Mouse (Mus musculus) hindbrain, embryonic 14.5 days (tissue): ENCODE measurements at regions not wholly inside any gene's neighbourhood (a gene's known extent, or its start where the extent isn't known, plus 50 kb on each side); places are given as distances from the start of the nearest gene placed in this dataset.

Source experiments
- ATAC-seq: fragments of 200-750 bp; cut with Nextera tagmentation; 2 replicates; pipeline ENCODE4 v1.8.0; 2017; ENCODE audit warnings: moderate number of reproducible peaks, mild to moderate bottlenecking, moderate TSS enrichment, moderate library complexity; ENCODE audit not compliant: low FRiP score
- DNase-seq: peaks from one replicate; pipeline ENCODE4 v3.0.0-alpha.2; 2015; ENCODE audit warnings: low spot score
- H3K27ac ChIP-seq: fragments of 300-500 bp; sonication (generic); 2 replicates; pipeline ENCODE4 v1.5.1; 2014; ENCODE audit warnings: mild to moderate bottlenecking, moderate library complexity
- H3K27me3 ChIP-seq: fragments of 300-500 bp; sonication (generic); 2 replicates; pipeline ENCODE4 v1.6.1; 2014; ENCODE audit warnings: mild to moderate bottlenecking, low read length, mixed read lengths; ENCODE audit not compliant: control insufficient read depth, insufficient read depth
- H3K36me3 ChIP-seq: fragments of 300-500 bp; sonication (generic); replicated peaks from 2 replicates; pipeline ENCODE4 v1.6.1; 2014; ENCODE audit not compliant: control insufficient read depth, insufficient read depth
- H3K4me1 ChIP-seq: fragments of 300-500 bp; sonication (generic); replicated peaks from 2 replicates; pipeline ENCODE4 v1.6.1; 2014; ENCODE audit warnings: antibody characterized with exemption, low read length, mixed read lengths; ENCODE audit not compliant: control insufficient read depth, insufficient read depth
- H3K4me2 ChIP-seq: fragments of 300-500 bp; sonication (generic); replicated peaks from 2 replicates; pipeline ENCODE4 v1.6.1; 2014; ENCODE audit warnings: mild to moderate bottlenecking, moderate library complexity
- H3K4me3 ChIP-seq: fragments of 300-500 bp; sonication (generic); replicated peaks from 2 replicates; pipeline ENCODE4 v1.5.1; 2014; ENCODE audit warnings: mild to moderate bottlenecking, low read length
- H3K9ac ChIP-seq: fragments of 300-500 bp; sonication (generic); 2 replicates; pipeline ENCODE4 v1.6.1; 2014
- H3K9me3 ChIP-seq: fragments of 300-500 bp; sonication (generic); 2 replicates; pipeline ENCODE4 v1.6.1; 2016; ENCODE audit warnings: low read length; ENCODE audit not compliant: control insufficient read depth
- WGBS: fragments of 180-500 bp; shearing (Covaris S2); extraction: QIAGEN DNeasy Blood & Tissue Kit; methylation state at CpG from one replicate; pipeline ENCODE4 v1.1.7; 2014; 5-methylcytosine and 5-hydroxymethylcytosine counted together

DNA sequence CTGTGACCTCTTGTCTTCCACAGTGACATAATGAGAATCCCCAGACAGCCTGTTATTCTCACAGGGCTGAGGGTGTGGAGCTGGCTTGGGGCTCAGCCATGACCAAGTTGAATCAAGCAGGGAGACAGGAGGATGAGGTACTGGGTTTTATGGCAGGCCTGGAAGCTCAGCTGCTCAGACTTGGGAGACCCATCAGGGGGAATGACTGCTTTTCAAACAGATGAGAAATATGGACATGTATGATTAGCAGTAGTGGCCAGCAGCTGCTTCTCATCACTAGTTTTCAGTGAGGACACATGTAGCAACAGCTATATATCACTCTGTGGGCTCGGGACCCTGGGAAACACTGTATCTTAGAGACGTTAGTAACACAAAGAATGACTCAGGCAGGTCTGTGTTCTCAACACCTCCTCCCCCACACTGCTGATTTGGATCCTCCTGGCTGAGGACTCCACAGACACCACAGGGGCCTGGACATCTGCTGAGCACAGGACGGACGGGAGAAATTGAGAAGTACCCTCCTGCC, 87.9 kb downstream of the Cops8 start:
- Histone ChIP-seq H3K27ac (no peak overlapping the region), H3K27me3 (no peaks in the 10 kb centered on the region), H3K4me1 (no peaks in the 10 kb centered on the region), H3K9ac (no peak overlapping the region), H3K4me3 (no peak overlapping the region), H3K36me3 (no peaks in the 10 kb centered on the region), H3K9me3 (no peaks in the 10 kb centered on the region), H3K4me2 (no peak overlapping the region)
- DNase-seq = no peak
- WGBS = 55% methylated on average over 4 of the region's 4 CpGs
- ATAC-seq = no peak

DNA sequence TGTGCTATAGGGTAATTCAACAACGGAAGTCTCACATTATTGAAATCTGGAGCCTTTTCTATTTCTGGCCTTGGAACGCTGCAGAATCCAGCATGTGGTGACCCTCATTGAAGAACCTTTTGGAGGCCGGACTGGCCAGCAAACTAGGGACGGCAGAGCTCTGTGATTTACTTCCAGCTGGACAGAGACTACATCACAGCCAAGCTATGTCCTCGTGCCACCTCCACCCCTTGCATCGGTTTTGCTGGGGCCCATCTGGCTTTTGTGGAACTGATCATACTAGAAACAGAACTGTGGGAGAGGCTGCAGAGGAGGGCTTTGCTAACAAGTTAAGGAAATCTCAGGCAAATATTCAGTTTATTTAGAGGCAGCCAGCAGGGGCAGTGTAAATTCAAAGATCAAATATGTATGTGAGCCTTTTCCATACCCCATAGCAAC, 88.4 kb downstream of the Cops8 start:
- ATAC-seq = no peak
- WGBS = 74% methylated on average over 6 of the region's 6 CpGs

GRCm38 (mm10) chr1:90692851-90693250, 90.1 kb downstream of the Cops8 start:
- Histone ChIP-seq H3K27ac (no peak overlapping the region), H3K4me3 (no peak overlapping the region), H3K9ac (no peak overlapping the region), H3K36me3 (no peaks in the 10 kb centered on the region), H3K4me2 (no peak overlapping the region), H3K4me1 (no peaks in the 10 kb centered on the region), H3K27me3 (no peaks in the 10 kb centered on the region), H3K9me3 (no peaks in the 10 kb centered on the region)
- ATAC-seq (no peak), DNase-seq (no peak)
- 73% methylated on average over 1 of the region's 1 CpGs for WGBS

More for the DNA sequence above, 88.4 kb downstream of the Cops8 start:
- no peaks in the 10 kb centered on the region for H3K36me3 ChIP-seq
- H3K27me3 ChIP-seq = no peaks in the 10 kb centered on the region
- no peak overlapping the region for H3K4me2 ChIP-seq
- no peak overlapping the region for H3K9ac ChIP-seq
- no peak overlapping the region for H3K27ac ChIP-seq
- H3K4me1 ChIP-seq = no peaks in the 10 kb centered on the region
- no peak overlapping the region for H3K4me3 ChIP-seq
- H3K9me3 ChIP-seq = no peaks in the 10 kb centered on the region
- DNase-seq = no peak

DNA sequence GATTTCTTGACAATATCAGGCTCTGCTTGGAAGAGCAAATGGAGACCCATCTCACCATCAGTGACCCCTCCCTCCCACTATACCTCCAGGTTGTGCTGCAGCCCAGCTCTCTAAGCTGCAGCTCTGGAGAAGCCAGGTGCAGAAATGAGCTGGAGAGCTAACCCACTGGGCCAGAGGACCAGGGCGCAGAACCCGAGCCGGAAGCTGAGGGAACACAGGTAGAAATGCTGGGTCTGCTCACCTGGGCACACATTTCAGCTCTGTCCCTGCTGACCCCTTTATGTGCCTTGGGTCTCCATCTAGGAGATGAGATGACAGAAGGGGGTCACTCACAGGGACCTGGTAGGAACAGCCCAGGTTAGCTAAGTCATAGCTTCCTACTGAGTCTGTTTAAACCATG, 92.0 kb downstream of the Cops8 start:
- Histone ChIP-seq H3K36me3 (no peaks in the 10 kb centered on the region), H3K4me3 (no peak overlapping the region), H3K9ac (no peak overlapping the region), H3K4me1 (no peaks in the 10 kb centered on the region), H3K27me3 (no peaks in the 10 kb centered on the region), H3K27ac (no peak overlapping the region), H3K9me3 (no peaks in the 10 kb centered on the region), H3K4me2 (no peak overlapping the region)
- WGBS = 95% methylated on average over 3 of the region's 3 CpGs
- no peak for DNase-seq
- no peak for ATAC-seq

- Histone ChIP-seq H3K9me3 (no peaks in the 10 kb centered on the region), H3K4me2 (no peak overlapping the region), H3K36me3 (no peaks in the 10 kb centered on the region), H3K27ac (no peak overlapping the region), H3K4me3 (no peak overlapping the region), H3K27me3 (no peaks in the 10 kb centered on the region), H3K9ac (no peak overlapping the region), H3K4me1 (no peaks in the 10 kb centered on the region)
- ATAC-seq = no peak
- no peak for DNase-seq
- WGBS = 75% methylated on average over 10 of the region's 10 CpGs
Observed at GRCm38 (mm10) chr1:90695166-90695749, 92.5 kb downstream of the Cops8 start.

GRCm38 (mm10) chr1:90696000-90696399, 93.2 kb downstream of the Cops8 start:
- no peak for ATAC-seq
- Histone ChIP-seq H3K27ac (no peak overlapping the region), H3K4me3 (no peak overlapping the region), H3K9ac (no peak overlapping the region), H3K4me1 (no peaks in the 10 kb centered on the region), H3K9me3 (no peaks in the 10 kb centered on the region), H3K27me3 (no peaks in the 10 kb centered on the region), H3K36me3 (no peaks in the 10 kb centered on the region), H3K4me2 (no peak overlapping the region)
- 96% methylated on average over 1 of the region's 1 CpGs for WGBS
- DNase-seq = no peak

- WGBS = 91% methylated on average over 3 of the region's 3 CpGs
- Histone ChIP-seq H3K27ac (no peak overlapping the region), H3K9ac (no peak overlapping the region), H3K4me3 (no peak overlapping the region), H3K4me1 (no peaks in the 10 kb centered on the region), H3K4me2 (no peak overlapping the region), H3K36me3 (no peaks in the 10 kb centered on the region), H3K27me3 (no peaks in the 10 kb centered on the region), H3K9me3 (no peaks in the 10 kb centered on the region)
- ATAC-seq (no peak), DNase-seq (no peak)
Observed at GRCm38 (mm10) chr1:90697056-90697596, 94.3 kb downstream of the Cops8 start.

DNA sequence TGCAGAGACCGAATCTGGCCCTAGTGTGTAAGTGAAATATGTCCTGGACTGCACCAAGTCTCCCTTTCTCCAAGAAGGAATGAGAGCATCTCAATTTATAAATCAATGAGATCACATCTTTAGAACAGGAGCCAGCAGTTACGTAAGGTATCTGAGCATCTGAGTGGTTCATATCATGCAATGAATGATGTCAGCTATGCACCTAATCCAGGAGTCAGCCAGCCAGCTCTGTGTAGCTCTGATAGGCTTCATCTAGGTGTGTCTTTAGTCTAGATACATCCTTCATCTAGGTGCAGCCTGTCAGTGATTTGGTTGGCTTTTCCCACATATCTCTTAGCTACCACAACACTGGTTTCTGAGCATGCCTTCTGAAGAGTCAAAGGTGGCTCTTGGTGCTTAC, 95.8 kb downstream of the Cops8 start:
- Histone ChIP-seq H3K9ac (no peak overlapping the region), H3K27me3 (no peaks in the 10 kb centered on the region), H3K27ac (no peak overlapping the region), H3K4me3 (no peak overlapping the region), H3K4me1 (no peaks in the 10 kb centered on the region), H3K36me3 (no peaks in the 10 kb centered on the region), H3K9me3 (no peaks in the 10 kb centered on the region), H3K4me2 (no peak overlapping the region)
- DNase-seq (no peak), ATAC-seq (no peak)
- 96% methylated on average over 2 of the region's 2 CpGs for WGBS

- WGBS = 59% methylated on average over 1 of the region's 1 CpGs
- ATAC-seq (no peak), DNase-seq (no peak)
- no peaks in the 10 kb centered on the region for H3K4me1 ChIP-seq
- no peak overlapping the region for H3K27ac ChIP-seq
- no peaks in the 10 kb centered on the region for H3K27me3 ChIP-seq
- no peak overlapping the region for H3K4me3 ChIP-seq
- H3K36me3 ChIP-seq = no peaks in the 10 kb centered on the region
- no peak overlapping the region for H3K4me2 ChIP-seq
- H3K9me3 ChIP-seq = no peaks in the 10 kb centered on the region
- H3K9ac ChIP-seq = no peak overlapping the region
Observed at GRCm38 (mm10) chr1:90701756-90702155, 99.0 kb downstream of the Cops8 start.

DNA sequence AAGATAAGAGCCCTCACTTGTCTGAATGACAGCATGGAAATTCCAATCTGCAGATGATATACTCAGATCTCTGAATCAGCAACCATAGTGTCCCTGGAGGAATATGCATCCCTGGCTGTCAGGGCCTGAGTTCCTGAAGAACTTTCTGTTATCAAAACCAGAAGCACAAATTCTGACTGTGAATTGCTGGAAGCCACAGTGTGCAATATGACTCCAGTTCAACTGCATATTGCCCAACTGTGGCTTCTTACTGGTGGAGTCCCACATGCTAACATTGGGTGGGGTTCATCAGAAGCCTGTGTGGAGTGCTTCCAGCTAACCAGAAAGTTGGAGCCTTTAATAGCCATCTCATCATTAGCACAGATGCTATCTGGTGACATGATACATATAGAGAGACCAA, 103.6 kb downstream of the Cops8 start:
- no peaks in the 10 kb centered on the region for H3K9me3 ChIP-seq
- no peaks in the 10 kb centered on the region for H3K4me1 ChIP-seq
- H3K27ac ChIP-seq = no peak overlapping the region

More for the DNA sequence above, 103.6 kb downstream of the Cops8 start:
- Histone ChIP-seq H3K27me3 (no peaks in the 10 kb centered on the region), H3K36me3 (no peaks in the 10 kb centered on the region), H3K9ac (no peak overlapping the region), H3K4me3 (no peak overlapping the region), H3K4me2 (no peak overlapping the region)
- no peak for DNase-seq
- no peak for ATAC-seq
